In genomic region chr11:22956830-22957229, GRCm38 (mm10) we compare ENCODE assay signal across 8 mouse cellular contexts. TPM values are rescaled to one million over a fixed set of nuclear protein-coding genes. Genes with fewer than 3 reads are reported as not detected.
DNase-seq lines count a peak whose midpoint lies in the region.

No protein-coding gene starts in this region.

- peak; percentile 33 for DNase-seq in right cerebral cortex, postnatal 14 days
- DNase-seq in right cerebral cortex, postnatal 25 days = no peak
- DNase-seq in adrenal gland, adult (ENCODE audit: inconsistent age in 2 of 2, low spot score in 1 of 2) = peak; percentile 93 to 96
- DNase-seq in gastrocnemius, adult 8-10 months (ENCODE audit: low spot score in 2 of 2) = peak; percentile 9 to 48
- DNase-seq in kidney, adult 18-20 months = peak; percentile 80
- DNase-seq in lung, postnatal 10 days = peak; percentile 80
- DNase-seq in spleen, postnatal 4 days (ENCODE audit: low spot score in 2 of 2) = peak; percentile 64 to 80
- DNase-seq in T-cell, adult 2 months (ENCODE audit: low spot score) = no peak

RNA-seq across cellular contexts. Expression of gene Zrsr1, which starts 15.0 kb away (rescaled TPM):
- total RNA-seq in gastrocnemius, adult 8-10 months (2022) = 10 to 100 TPM; 19.3 to 26.7 (median 21.7) TPM

RNA-seq across cellular contexts. Expression of gene Gm28048, which starts 25.1 kb away (rescaled TPM):
- 1 to 10 TPM in 3 of 4 experiments, under 1 TPM in 1; 0.92 to 2.0 (median 1.4) TPM for total RNA-seq in gastrocnemius, adult 8-10 months (2022)

RNA-seq across cellular contexts. Expression of gene Commd1, which starts 25.4 kb away (rescaled TPM):
- 100 to 1,000 TPM in 2 of 4 experiments, 10 to 100 TPM in 2; 90.9 to 112 (median 101) TPM for total RNA-seq in gastrocnemius, adult 8-10 months (2022)

RNA-seq across cellular contexts. Expression of gene Cct4, which starts 33.5 kb away (rescaled TPM):
- 100 to 1,000 TPM in 1 of 4 experiments, 10 to 100 TPM in 3; 81.4 to 104 (median 87.7) TPM for total RNA-seq in gastrocnemius, adult 8-10 months (2022)

RNA-seq across cellular contexts. Expression of gene Fam161a, which starts 50.5 kb away (rescaled TPM):
- 1 to 10 TPM; 2.6 to 3.4 (median 3.1) TPM for total RNA-seq in gastrocnemius, adult 8-10 months (2022)

Comparison
In these comparisons a context has a peak if more than half of its experiments do, and no peak if none do; other contexts are left out.
1. DNase-seq: peak in right cerebral cortex, postnatal 14 days (single experiment), adrenal gland, adult (2 of 2), gastrocnemius, adult 8-10 months (2 of 2), kidney, adult 18-20 months (single experiment), lung, postnatal 10 days (single experiment) and spleen, postnatal 4 days (2 of 2); none in right cerebral cortex, postnatal 25 days (single experiment) and T-cell, adult 2 months (single experiment).